Mouse (Mus musculus) hindbrain, embryonic 14.5 days (tissue): ENCODE data around the gene Opcml. TPM values are rescaled to one million over a fixed set of nuclear protein-coding genes. Genes with fewer than 3 reads are reported as not detected.

Experiments used
- ATAC-seq: fragments of 200-750 bp; cut with Nextera tagmentation; 2 replicates; pipeline ENCODE4 v1.8.0; 2017; ENCODE audit warnings: moderate number of reproducible peaks, mild to moderate bottlenecking, moderate TSS enrichment, moderate library complexity; ENCODE audit not compliant: low FRiP score
- DNase-seq: peaks from one replicate; pipeline ENCODE4 v3.0.0-alpha.2; 2015; ENCODE audit warnings: low spot score
- H3K27ac ChIP-seq: fragments of 300-500 bp; sonication (generic); 2 replicates; pipeline ENCODE4 v1.5.1; 2014; ENCODE audit warnings: mild to moderate bottlenecking, moderate library complexity
- H3K27me3 ChIP-seq: fragments of 300-500 bp; sonication (generic); 2 replicates; pipeline ENCODE4 v1.6.1; 2014; ENCODE audit warnings: mild to moderate bottlenecking, low read length, mixed read lengths; ENCODE audit not compliant: control insufficient read depth, insufficient read depth
- H3K36me3 ChIP-seq: fragments of 300-500 bp; sonication (generic); replicated peaks from 2 replicates; pipeline ENCODE4 v1.6.1; 2014; ENCODE audit not compliant: control insufficient read depth, insufficient read depth
- H3K4me1 ChIP-seq: fragments of 300-500 bp; sonication (generic); replicated peaks from 2 replicates; pipeline ENCODE4 v1.6.1; 2014; ENCODE audit warnings: antibody characterized with exemption, low read length, mixed read lengths; ENCODE audit not compliant: control insufficient read depth, insufficient read depth
- H3K4me2 ChIP-seq: fragments of 300-500 bp; sonication (generic); replicated peaks from 2 replicates; pipeline ENCODE4 v1.6.1; 2014; ENCODE audit warnings: mild to moderate bottlenecking, moderate library complexity
- H3K4me3 ChIP-seq: fragments of 300-500 bp; sonication (generic); replicated peaks from 2 replicates; pipeline ENCODE4 v1.5.1; 2014; ENCODE audit warnings: mild to moderate bottlenecking, low read length
- H3K9ac ChIP-seq: fragments of 300-500 bp; sonication (generic); 2 replicates; pipeline ENCODE4 v1.6.1; 2014
- H3K9me3 ChIP-seq: fragments of 300-500 bp; sonication (generic); 2 replicates; pipeline ENCODE4 v1.6.1; 2016; ENCODE audit warnings: low read length; ENCODE audit not compliant: control insufficient read depth
- WGBS: fragments of 180-500 bp; shearing (Covaris S2); extraction: QIAGEN DNeasy Blood & Tissue Kit; methylation state at CpG from one replicate; pipeline ENCODE4 v1.1.7; 2014; 5-methylcytosine and 5-hydroxymethylcytosine counted together
- polyA plus RNA-seq: library from polyadenylated mRNA; unstranded; fragments of >200 nt; fragmentation: Nextera tagmentation; extraction: Ambion mirVana; gene quantifications from 2 replicates; pipeline ENCODE4 v1.2.1, GENCODE M21; 2014

Gene Opcml
- polyA plus RNA-seq, 1 experiment from 2014 or later: 42.9 TPM

DNA sequence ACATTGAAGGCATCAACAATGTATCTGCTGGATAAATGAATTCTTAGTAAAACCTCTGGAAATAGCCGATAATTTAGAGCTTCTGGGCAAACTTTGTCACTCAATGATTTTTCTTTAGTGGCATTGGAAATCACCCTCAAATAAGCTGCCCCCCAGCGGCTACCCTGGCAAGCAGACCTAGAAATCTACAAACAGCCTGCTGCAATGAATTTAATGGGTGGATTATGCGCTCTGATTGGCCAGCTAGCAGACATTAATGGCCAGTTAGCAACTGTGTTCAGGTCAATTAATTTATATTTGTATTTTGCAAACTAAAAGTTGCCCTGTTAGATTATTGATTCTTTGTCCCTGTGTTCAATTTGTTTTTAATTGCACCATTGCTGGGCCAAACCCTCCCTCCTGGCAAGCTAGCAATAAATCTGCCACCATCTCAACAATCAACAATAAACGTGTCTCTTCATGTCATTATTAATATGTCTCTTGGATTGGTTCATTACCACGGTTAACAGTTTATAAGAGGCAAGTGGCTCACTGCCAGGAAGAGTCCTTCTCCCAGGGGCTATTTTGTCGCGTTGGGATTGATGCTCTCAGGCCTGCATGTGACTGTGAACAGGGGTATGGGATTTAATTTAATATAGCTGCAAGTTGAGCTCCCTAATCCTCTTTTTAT is 896.5 kb downstream of the Opcml start:
- 48% methylated on average over 7 of the region's 7 CpGs for WGBS
- no peaks in the 10 kb centered on the region for H3K27me3 ChIP-seq
- no peak overlapping the region for H3K27ac ChIP-seq
- no peak overlapping the region for H3K9ac ChIP-seq
- no peaks in the 10 kb centered on the region for H3K4me1 ChIP-seq
- ATAC-seq: no peak
- no peak overlapping the region for H3K4me3 ChIP-seq
- H3K4me2 ChIP-seq: no peak overlapping the region
- no peaks in the 10 kb centered on the region for H3K36me3 ChIP-seq
- DNase-seq: no peak
- no peaks in the 10 kb centered on the region for H3K9me3 ChIP-seq

DNA sequence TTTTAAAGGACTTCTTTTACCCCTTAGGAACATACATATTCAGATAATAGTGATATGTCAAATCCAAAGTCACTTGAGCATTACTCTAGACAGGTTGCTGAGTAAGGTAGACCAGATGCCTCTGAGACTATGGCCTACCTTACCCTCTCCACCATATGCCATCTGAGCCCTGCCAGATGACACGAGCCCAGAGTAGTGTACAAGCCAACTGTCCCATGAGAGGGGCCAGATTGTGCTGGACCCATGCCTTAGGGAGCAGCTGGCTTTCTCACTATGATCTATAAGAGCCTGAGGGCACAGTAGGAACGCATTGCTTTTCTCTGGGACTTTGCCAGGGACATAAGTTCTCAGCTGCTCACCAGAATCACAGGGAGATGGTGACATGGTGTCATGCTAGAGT is 899.6 kb downstream of the Opcml start:
- H3K9ac ChIP-seq: no peak overlapping the region
- no peaks in the 10 kb centered on the region for H3K9me3 ChIP-seq
- DNase-seq: no peak
- no peak overlapping the region for H3K27ac ChIP-seq
- H3K4me2 ChIP-seq: no peak overlapping the region
- no peaks in the 10 kb centered on the region for H3K36me3 ChIP-seq
- no peaks in the 10 kb centered on the region for H3K27me3 ChIP-seq
- 44% methylated on average over 2 of the region's 2 CpGs for WGBS
- no peak for ATAC-seq
- H3K4me3 ChIP-seq: no peak overlapping the region
- no peaks in the 10 kb centered on the region; the same call in 1 of the 2 replicates for H3K4me1 ChIP-seq

DNA sequence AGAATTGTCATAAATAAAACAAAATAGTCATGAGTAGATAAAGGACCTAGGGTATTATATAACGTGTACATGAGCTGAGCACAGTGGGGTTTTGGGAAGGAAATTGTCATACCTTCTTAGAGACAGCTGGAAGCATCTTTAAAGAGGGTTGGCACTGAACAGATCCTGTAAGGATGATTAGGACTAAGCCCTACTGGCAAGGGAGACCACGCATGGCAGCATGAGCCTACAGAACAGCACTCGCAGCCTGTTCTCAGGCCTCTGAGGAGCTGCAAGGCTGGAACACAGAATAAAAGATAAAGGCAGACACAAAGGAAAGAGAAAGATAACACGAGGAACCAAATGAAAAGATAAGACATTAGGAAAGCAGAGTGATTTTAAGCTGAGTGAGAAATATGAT is 915.2 kb downstream of the Opcml start:
- WGBS: 78% methylated on average over 4 of the region's 4 CpGs
- no peak overlapping the region for H3K27ac ChIP-seq
- H3K36me3 ChIP-seq: no peaks in the 10 kb centered on the region
- no peak overlapping the region for H3K4me2 ChIP-seq
- DNase-seq: no peak
- H3K9ac ChIP-seq: no peak overlapping the region
- H3K9me3 ChIP-seq: no peaks in the 10 kb centered on the region
- H3K4me3 ChIP-seq: no peak overlapping the region
- H3K4me1 ChIP-seq: no peaks in the 10 kb centered on the region
- no peaks in the 10 kb centered on the region for H3K27me3 ChIP-seq
- ATAC-seq: no peak

DNA sequence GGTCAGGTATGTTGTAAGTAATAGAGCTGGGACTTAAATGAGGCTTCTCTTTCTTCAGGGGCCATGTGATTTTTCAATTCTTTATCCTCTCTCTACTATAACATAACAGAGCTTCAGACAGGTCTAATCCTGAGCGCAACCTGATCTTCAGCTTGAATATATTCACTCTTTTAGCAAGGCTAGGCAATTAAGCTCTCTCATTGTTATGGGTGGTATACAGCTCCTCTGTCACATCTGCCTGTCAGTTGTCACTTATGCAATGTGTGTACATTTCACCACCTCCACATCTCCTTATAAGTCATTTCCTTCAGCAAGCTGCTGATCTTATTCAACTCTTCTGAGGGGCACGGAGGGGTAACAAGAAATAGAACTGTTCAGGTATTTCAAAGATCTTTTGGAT is 924.0 kb downstream of the Opcml start:
- Histone ChIP-seq H3K4me1 (no peaks in the 10 kb centered on the region), H3K9me3 (no peaks in the 10 kb centered on the region), H3K36me3 (no peaks in the 10 kb centered on the region), H3K4me3 (no peak overlapping the region), H3K27me3 (no peaks in the 10 kb centered on the region), H3K27ac (no peak overlapping the region), H3K9ac (no peak overlapping the region), H3K4me2 (no peak overlapping the region)
- ATAC-seq (no peak), DNase-seq (no peak)
- 86% methylated on average over 2 of the region's 2 CpGs for WGBS

GRCm38 (mm10) chr9:28720186-28720585 is 929.6 kb downstream of the Opcml start:
- no peaks in the 10 kb centered on the region for H3K4me1 ChIP-seq
- no peaks in the 10 kb centered on the region for H3K27me3 ChIP-seq
- no peak overlapping the region for H3K27ac ChIP-seq
- H3K4me3 ChIP-seq: no peak overlapping the region
- no peaks in the 10 kb centered on the region for H3K36me3 ChIP-seq
- H3K9ac ChIP-seq: no peak overlapping the region
- DNase-seq: no peak
- no peak overlapping the region for H3K4me2 ChIP-seq
- no peak for ATAC-seq
- no peaks in the 10 kb centered on the region for H3K9me3 ChIP-seq
- WGBS: 96% methylated on average over 2 of the region's 2 CpGs

GRCm38 (mm10) chr9:28731811-28732602 is 941.4 kb downstream of the Opcml start:
- H3K4me1 ChIP-seq: no peaks in the 10 kb centered on the region
- WGBS: 72% methylated on average over 10 of the region's 10 CpGs
- no peak for DNase-seq

DNA sequence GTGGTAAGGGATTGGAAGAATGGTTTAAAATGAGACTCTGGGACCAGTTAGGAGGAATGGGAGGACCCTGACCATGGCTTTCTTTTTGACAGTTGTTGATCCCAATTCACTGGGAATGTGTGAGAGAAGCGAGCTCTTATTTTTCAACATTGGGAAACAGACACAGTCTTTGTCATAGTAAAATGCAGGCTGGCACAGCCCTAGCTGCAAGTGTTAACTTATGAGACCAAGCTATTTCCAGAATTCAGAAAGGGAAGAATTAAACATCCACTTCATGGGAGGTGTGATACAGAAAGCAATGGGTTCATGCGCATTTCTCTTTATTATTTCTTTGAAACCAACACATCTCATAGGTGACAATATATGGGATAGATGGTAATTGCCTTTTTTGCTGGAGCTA is 947.4 kb downstream of the Opcml start:
- H3K36me3 ChIP-seq: no peaks in the 10 kb centered on the region
- no peak overlapping the region for H3K4me2 ChIP-seq
- H3K9ac ChIP-seq: no peak overlapping the region
- DNase-seq (no peak), ATAC-seq (no peak)
- no peaks in the 10 kb centered on the region for H3K9me3 ChIP-seq
- WGBS: 92% methylated on average over 2 of the region's 2 CpGs
- 0 out of 2 replicates have a peak, but pooled peaks cover 4% of the 10 kb centered on the region for H3K4me1 ChIP-seq
- no peaks in the 10 kb centered on the region for H3K27me3 ChIP-seq
- no peak overlapping the region for H3K4me3 ChIP-seq
- no peak overlapping the region for H3K27ac ChIP-seq

More at GRCm38 (mm10) chr9:28731811-28732602, 941.4 kb downstream of the Opcml start:
- no peak overlapping the region for H3K4me3 ChIP-seq
- H3K27ac ChIP-seq: no peak overlapping the region
- H3K4me2 ChIP-seq: no peak overlapping the region
- H3K9me3 ChIP-seq: no peaks in the 10 kb centered on the region
- no peak overlapping the region for H3K9ac ChIP-seq
- no peaks in the 10 kb centered on the region for H3K36me3 ChIP-seq
- no peaks in the 10 kb centered on the region for H3K27me3 ChIP-seq
- ATAC-seq: no peak

GRCm38 (mm10) chr9:28738451-28738860 is 947.9 kb downstream of the Opcml start:
- no peaks in the 10 kb centered on the region for H3K27me3 ChIP-seq
- no peak overlapping the region for H3K27ac ChIP-seq

GRCm38 (mm10) chr9:28744771-28745170 is 954.2 kb downstream of the Opcml start:
- 83% methylated on average over 3 of the region's 3 CpGs for WGBS
- no peaks in the 10 kb centered on the region for H3K9me3 ChIP-seq
- ATAC-seq (no peak), DNase-seq (no peak)
- no peak overlapping the region for H3K27ac ChIP-seq
- H3K4me1 ChIP-seq: no peaks in the 10 kb centered on the region
- H3K4me3 ChIP-seq: no peak overlapping the region
- no peak overlapping the region for H3K9ac ChIP-seq
- no peak overlapping the region for H3K4me2 ChIP-seq
- no peaks in the 10 kb centered on the region for H3K36me3 ChIP-seq
- H3K27me3 ChIP-seq: no peaks in the 10 kb centered on the region

More at GRCm38 (mm10) chr9:28738451-28738860, 947.9 kb downstream of the Opcml start:
- Histone ChIP-seq H3K4me2 (no peak overlapping the region), H3K36me3 (no peaks in the 10 kb centered on the region), H3K9me3 (no peaks in the 10 kb centered on the region), H3K4me1 (0 out of 2 replicates have a peak, but pooled peaks cover 4% of the 10 kb centered on the region), H3K4me3 (no peak overlapping the region), H3K9ac (no peak overlapping the region)
- ATAC-seq (no peak), DNase-seq (no peak)
- 46% methylated on average over 1 of the region's 1 CpGs for WGBS
